Mouse (Mus musculus): Measurements from ENCODE around the gene Slc22a18. TPM values are rescaled to one million over a fixed set of nuclear protein-coding genes. Genes with fewer than 3 reads are reported as not detected.
A peak's percentile ranks its signal among the peaks of the same experiment; 100 is the strongest.
"Not testable (repeated sequence)": the region's sequence is repeated elsewhere in the genome, so short reads cannot be mapped to it uniquely, and the experiment has no call there.

Slc22a18 gene
- total RNA-seq, 4 experiments from 2014 or later = 0.78 to 1.8 (median 1.2) TPM

DNA sequence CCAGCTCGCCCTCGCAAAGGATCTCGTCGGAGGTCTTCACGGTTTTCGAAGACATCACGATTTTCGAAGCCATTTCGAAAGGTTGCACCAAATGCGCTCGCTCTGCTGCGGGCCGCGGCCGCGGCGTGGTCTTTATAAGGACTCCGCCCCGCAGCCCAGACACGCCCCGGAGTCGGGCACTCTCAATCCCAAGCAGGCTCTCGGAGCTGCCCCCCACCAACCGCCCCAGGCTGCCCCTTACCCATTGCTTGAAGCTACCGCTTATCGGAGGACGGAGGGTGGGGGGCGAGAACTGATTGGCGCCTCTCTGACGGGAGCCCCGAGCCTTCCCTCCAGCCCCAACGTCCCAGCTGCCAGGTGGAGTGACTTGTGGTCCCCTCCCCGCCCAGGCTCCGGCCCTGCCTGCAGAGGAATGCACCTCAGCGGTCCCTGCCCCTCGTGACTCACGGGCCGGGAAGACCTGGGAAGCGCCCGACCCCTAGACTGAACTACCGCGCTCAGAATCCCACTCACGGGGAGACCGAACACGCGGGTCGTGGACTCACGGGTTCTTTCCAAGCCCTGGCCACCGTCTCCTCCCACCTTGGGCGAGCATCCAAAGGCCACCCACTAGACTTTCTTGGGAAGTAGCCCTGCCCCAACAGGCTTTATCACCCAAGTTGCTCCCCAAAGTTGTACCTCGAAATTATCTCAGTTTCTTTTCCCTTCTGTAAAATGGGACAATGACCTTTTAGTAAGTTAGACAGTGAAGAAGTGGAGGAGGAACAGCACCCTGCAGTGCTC lies 29.1 kb downstream of the Slc22a18 start, which contains the start of gene Phlda2:
Gene Phlda2 (minus strand): TSS at position 733 of the 783 bp plus-strand sequence.
- DNase-seq (ENCODE audit: low spot score in 2 of 2) = no peak

DNA sequence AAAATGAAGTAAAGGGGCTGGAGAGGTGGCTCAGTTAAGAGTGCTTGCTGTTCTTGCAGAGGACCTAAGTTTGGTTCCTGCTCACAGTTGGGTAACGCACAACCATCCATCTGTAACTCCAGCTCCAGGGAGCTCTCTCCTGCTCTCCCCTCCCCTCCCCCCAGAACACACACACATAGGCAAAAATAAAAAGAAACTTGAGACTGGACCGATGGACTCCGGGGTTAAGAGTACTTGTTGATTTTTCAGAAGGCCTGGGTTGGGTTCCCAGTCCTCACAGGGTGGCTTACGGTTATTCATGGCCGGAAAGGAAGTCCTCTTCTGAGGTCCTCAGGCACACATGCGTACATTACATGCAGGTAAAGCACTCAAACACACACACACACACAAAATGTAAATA lies 30.4 kb downstream of the Slc22a18 start:
- DNase-seq (ENCODE audit: low spot score in 2 of 2) = no peak

- DNase-seq (ENCODE audit: low spot score in 2 of 2) = no peak
These were observed 31.9 kb downstream of the Slc22a18 start for GRCm38 (mm10) chr7:143505411-143505810.

- peak in 1 of 2 experiments; percentile 44 for DNase-seq (ENCODE audit: low spot score in 2 of 2)
These were observed 32.3 kb downstream of the Slc22a18 start for GRCm38 (mm10) chr7:143505823-143506222.

- no peak for DNase-seq (ENCODE audit: low spot score in 2 of 2)
These were observed 32.7 kb downstream of the Slc22a18 start for GRCm38 (mm10) chr7:143506271-143506670.

DNA sequence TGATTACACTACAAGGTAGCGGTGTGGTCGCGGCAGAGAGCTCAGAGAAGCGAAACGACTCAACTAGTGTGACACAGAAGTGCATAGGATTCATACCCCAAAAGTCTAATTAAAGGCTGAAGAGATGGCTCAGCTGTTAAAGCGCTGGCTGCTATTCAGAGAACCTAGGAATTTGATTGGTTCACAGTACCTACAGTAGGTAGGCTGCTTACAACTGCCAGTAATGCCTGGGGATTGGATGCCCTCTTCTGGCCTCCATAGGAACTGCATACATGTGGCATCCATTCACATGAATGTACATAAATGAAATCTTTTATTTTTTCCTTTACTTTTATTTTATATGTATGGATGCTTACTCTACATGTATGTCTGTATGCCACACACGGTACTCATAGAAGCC lies 33.1 kb downstream of the Slc22a18 start:
- DNase-seq (ENCODE audit: low spot score in 2 of 2) = no peak

DNA sequence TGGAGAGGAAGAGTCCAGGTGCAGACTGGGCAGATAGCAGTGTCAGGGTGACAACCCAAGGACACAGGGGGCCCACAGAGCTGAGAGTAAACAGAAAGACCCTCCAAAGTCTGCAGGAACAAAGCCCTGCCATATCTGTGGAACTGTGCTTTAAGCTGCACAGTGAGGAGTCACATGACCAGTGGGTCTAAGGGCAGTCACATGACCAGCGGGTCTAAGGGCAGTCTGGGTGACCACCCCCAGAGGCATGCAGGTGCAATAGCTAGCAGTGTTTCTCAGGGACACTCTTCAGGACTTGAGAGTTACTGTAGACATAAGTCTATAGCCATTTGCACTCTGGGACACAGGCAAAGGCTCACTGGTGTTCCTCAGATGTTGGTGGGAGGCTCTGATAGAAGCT lies 36.0 kb downstream of the Slc22a18 start:
- DNase-seq (ENCODE audit: low spot score in 2 of 2) = no peak

DNA sequence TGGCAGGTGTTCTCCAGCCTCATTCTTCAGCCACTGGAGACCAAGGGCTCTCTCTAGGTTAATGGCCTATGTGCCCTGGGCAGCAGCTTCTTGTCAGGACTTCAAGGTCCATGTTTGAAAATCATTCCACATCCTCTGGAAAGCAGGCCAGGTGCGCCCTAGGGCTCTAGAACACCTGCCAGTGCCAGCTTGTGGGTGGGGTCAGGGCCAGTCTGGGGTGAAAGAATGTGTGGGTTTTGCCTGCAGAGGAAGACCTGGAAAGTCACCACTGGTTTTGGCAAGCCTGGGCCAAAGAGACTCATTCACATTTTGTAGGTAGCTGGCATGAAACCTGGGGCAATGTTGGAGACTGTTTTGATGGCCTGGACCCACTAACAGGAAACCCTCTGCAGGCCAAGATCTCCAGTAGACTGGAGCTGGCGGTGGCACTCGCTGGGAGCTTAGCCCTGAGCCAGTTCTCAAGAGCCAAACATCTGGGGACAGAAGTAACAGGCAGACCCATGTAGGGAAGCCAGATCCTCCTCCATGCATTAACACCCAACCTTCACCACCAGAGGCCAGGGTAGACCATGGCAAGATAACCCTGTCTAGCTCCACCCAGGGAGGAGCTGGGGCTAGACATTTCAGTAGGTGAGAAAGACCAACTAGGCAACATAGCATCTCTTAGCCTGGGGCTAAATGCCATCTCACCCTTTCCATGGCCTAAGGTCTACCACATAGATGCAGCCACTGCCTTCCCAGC lies 37.2 kb downstream of the Slc22a18 start:
- no peak for DNase-seq (ENCODE audit: low spot score in 2 of 2)

DNA sequence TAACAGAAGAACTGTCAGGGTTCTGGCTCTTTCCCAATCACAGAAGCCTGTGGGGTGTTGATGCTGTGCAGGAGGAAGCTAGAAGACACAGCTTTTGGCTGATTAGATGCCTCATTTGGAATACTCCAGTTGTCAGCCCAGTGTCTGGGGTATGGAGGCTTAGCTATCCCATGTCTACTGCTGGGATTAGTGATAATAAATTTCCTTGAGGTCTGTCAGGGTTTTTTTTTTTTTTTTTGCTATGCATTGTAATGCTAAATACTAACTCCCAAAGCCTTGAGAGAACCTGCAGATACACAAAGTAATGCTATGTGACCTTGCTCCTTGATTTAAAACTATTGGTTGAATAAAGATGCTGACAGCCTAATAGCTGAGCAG lies 37.8 kb downstream of the Slc22a18 start:
- DNase-seq (ENCODE audit: low spot score in 2 of 2) = no peak

- DNase-seq (ENCODE audit: low spot score in 2 of 2) = no peak
These were observed 40.4 kb downstream of the Slc22a18 start for GRCm38 (mm10) chr7:143513763-143514415.

GRCm38 (mm10) chr7:143514416-143514768 lies 40.9 kb downstream of the Slc22a18 start:
- DNase-seq (ENCODE audit: low spot score in 2 of 2) = no peak

GRCm38 (mm10) chr7:143519333-143519732 lies 45.8 kb downstream of the Slc22a18 start:
- DNase-seq (ENCODE audit: low spot score in 2 of 2) = no peak

DNA sequence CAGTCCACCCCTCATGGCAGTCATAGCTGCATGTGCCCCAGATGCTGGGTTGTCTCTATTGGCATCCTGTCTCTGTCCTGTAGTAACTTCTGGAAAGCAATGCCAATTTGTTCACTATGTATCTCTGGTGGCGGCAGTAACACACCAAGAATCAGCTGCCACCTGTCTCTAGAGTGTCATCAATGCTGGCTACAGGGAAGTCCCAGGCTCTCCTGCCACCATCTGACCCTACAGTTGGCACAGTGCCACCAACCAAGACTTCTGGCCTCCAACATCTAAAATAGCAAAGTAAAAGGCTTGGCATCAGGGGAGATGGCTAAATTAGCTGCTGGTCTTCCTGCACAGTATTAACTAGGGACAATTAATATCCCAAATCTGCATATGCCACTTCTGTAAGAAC lies 58.9 kb downstream of the Slc22a18 start:
- DNase-seq (ENCODE audit: low spot score in 2 of 2) = no peak

DNA sequence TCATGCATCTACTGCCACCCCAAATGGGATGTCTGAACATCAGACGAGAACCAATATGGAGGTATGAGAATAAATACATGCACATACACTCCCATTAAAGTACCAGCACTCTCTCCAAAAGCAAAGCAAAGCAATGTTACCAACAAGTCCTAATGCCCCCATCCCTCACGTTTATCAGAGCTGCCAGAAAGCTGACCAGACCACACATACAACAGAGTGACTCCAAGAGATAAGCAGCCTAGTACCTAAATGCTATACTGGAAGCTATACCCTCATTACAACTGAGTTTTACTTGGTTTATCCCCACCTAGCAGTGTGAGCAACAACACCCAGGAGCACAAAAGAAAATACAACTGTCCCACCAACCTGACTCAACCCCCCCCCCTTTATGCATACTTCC lies 59.7 kb downstream of the Slc22a18 start:
- DNase-seq (ENCODE audit: low spot score in 2 of 2) = no peak

- DNase-seq (ENCODE audit: low spot score in 2 of 2) = no peak
These were observed 62.7 kb downstream of the Slc22a18 start for GRCm38 (mm10) chr7:143536251-143536650.

GRCm38 (mm10) chr7:143538229-143538628 lies 64.7 kb downstream of the Slc22a18 start:
- not testable (repeated sequence) for DNase-seq (ENCODE audit: low spot score in 2 of 2)

- DNase-seq (ENCODE audit: low spot score in 2 of 2) = no peak
These were observed 65.1 kb downstream of the Slc22a18 start for GRCm38 (mm10) chr7:143538671-143539070.

- no peak for DNase-seq (ENCODE audit: low spot score in 2 of 2)
These were observed 70.8 kb downstream of the Slc22a18 start for GRCm38 (mm10) chr7:143544368-143544767.

DNA sequence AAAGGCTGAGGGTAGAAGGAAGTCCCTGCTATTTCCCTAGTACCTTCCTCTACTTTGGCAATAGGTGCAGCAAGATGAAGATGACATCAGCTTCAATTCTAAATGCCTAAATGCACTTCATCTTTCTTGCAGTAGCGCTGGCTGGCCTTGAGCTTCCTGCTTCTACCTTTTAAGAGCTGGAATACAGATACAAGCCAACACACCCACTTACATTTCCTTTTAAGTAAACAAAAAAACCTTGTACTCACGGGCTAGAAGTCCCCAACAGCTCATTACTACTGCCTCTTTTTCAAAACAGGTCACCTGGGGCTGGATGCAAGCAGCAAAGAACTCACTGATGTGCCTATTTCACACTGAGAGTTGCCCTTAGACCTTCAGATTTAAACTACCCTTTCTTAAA lies 73.0 kb downstream of the Slc22a18 start:
- no peak for DNase-seq (ENCODE audit: low spot score in 2 of 2)

DNA sequence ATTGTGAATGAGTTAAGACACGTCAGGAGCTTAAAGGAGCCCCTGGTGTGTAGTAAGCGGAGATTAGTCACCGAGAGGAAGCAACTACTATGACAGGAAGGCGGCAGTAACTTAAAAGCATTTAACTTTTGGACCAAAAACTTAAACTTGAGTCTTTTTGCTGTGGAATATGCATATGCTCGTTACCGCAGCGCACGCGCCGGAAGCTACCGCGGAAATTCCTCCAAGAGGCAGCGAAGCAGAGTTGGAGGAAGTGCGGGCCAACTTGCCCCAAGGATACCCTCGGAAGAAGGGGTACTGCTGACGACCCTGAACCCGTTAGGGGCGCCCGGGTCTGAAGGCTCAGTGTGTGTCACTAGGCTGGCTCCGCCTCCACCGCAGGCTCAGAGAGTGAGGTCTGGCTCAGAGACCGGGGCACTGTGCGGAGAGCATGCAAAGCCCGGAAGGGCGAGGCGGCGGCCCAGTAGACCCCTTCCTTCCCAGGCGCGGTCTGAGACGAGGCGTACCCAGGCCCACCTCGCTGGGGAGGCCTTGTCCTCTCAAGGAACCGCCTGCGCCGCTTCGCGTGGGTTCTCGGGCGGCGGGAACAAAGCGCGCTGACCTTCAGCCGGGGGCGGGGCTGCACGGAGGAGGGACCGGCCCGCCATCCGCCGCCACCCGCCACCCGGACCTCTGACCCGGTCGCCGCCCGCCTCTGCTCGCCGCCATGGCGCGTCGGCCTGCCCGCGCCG lies 74.9 kb downstream of the Slc22a18 start:
- DNase-seq (ENCODE audit: low spot score in 2 of 2) = no peak

All from left cerebral cortex, adult 8-10 months (tissue).